Mouse (Mus musculus) kidney, adult 2 months (tissue): ENCODE data around the gene Lsp1.

Source experiments
- CTCF ChIP-seq: fragments of 200-500 bp; conservative IDR thresholded peaks from 2 replicates; pipeline ENCODE4 v1.5.1; 2011; ENCODE audit warnings: low read depth, mild to moderate bottlenecking, control low read depth, low read length, moderate library complexity, mixed read lengths; ENCODE audit not compliant: insufficient read depth, insufficient read length
- POLR2A ChIP-seq: fragments of 200-500 bp; IDR thresholded peaks from one replicate; pipeline ENCODE4 v1.6.1; 2011; ENCODE audit warnings: low read depth, low read length, control low read depth

DNA sequence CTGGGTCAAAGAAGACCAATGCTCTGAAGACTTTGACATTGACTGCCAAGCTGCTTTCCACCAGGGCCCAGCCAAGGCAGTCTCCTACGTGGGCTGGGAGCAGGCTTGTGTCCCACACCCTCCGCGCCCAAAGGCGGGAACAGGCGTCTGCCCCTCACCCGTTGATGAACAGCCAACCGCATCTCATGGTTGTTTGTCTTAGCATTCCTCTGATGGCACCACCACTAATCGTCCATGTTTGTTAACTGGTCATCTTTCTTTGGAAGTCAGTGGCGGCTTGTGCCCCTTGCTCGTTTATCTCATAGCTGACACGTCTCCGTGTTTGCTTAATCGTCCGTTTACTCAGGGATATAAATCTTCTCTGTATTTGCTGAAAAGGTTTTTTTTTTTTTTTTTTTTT is 48.9 kb downstream of the Lsp1 start:
- TF ChIP-seq CTCF (no peak), POLR2A (no peak)
